Mouse (Mus musculus): ENCODE data around the gene Rnf34. TPM values are rescaled to one million over a fixed set of nuclear protein-coding genes. Genes with fewer than 3 reads are reported as not detected.
A peak's percentile ranks its signal among the peaks of the same experiment; 100 is the strongest.

Gene Rnf34
- polyA plus RNA-seq, 1 experiment from 2014 or later, result 33.6 TPM

- Histone ChIP-seq H3K4me2 (ENCODE audit: low read depth, low read length) (no peak overlapping the region), H3K9ac (ENCODE audit: low read length) (no peak overlapping the region), H3K4me1 (ENCODE audit: control insufficient read depth, insufficient read depth, low read length) (no peaks in the 10 kb centered on the region), H3K9me3 (replicated peaks; ENCODE audit: control insufficient read depth, low read length) (no peaks in the 10 kb centered on the region), H3K27ac (ENCODE audit: low read length) (no peak overlapping the region), H3K27me3 (ENCODE audit: control insufficient read depth, insufficient read depth, low read length) (no peaks in the 10 kb centered on the region), H3K36me3 (ENCODE audit: control insufficient read depth, insufficient read depth, low read length) (no peaks in the 10 kb centered on the region), H3K4me3 (replicated peaks; ENCODE audit: low read length) (no peak overlapping the region)
- no peak for ATAC-seq (ENCODE audit: insufficient read depth, low FRiP score)
- WGBS, result 52% methylated on average over 7 of the region's 7 CpGs
These were observed 68.3 kb downstream of the Rnf34 start for GRCm38 (mm10) chr5:122917982-122918711.

GRCm38 (mm10) chr5:122920557-122920956, 70.7 kb downstream of the Rnf34 start:
- H3K4me3 ChIP-seq (replicated peaks; ENCODE audit: low read length), result no peak overlapping the region
- H3K27ac ChIP-seq (ENCODE audit: low read length), result no peak overlapping the region
- no peaks in the 10 kb centered on the region for H3K9me3 ChIP-seq (replicated peaks; ENCODE audit: control insufficient read depth, low read length)
- no peak overlapping the region for H3K9ac ChIP-seq (ENCODE audit: low read length)
- H3K36me3 ChIP-seq (ENCODE audit: control insufficient read depth, insufficient read depth, low read length), result no peaks in the 10 kb centered on the region
- H3K4me1 ChIP-seq (ENCODE audit: control insufficient read depth, insufficient read depth, low read length), result peaks cover under 1% of the 10 kb centered on the region
- no peak overlapping the region for H3K4me2 ChIP-seq (ENCODE audit: low read depth, low read length)
- peak; percentile 58; the same call in 1 of the 2 replicates for ATAC-seq (ENCODE audit: insufficient read depth, low FRiP score)
- 71% methylated on average over 5 of the region's 5 CpGs for WGBS
- no peaks in the 10 kb centered on the region for H3K27me3 ChIP-seq (ENCODE audit: control insufficient read depth, insufficient read depth, low read length)

Other genes starting within 250 kb of the Rnf34 start
- gene Ift81, start 235.5 kb upstream of the Rnf34 start, polyA plus RNA-seq (2015; fragmentation: Nextera tagmentation; extraction: Ambion mirVana), result 28.5 and 36.0 TPM in 2 replicates
- gene P2rx7, start 206.1 kb upstream of the Rnf34 start, polyA plus RNA-seq (2015; fragmentation: Nextera tagmentation; extraction: Ambion mirVana), result 2.8 and 3.3 TPM in 2 replicates
- 33.3 and 33.4 TPM in 2 replicates for gene P2rx4, start 142.5 kb upstream of the Rnf34 start, polyA plus RNA-seq (2015; fragmentation: Nextera tagmentation; extraction: Ambion mirVana)
- gene Camkk2, start 70.6 kb upstream of the Rnf34 start, polyA plus RNA-seq (2015; fragmentation: Nextera tagmentation; extraction: Ambion mirVana), result 18.4 and 19.3 TPM in 2 replicates
- gene Anapc5, start 28.7 kb upstream of the Rnf34 start, polyA plus RNA-seq (2015; fragmentation: Nextera tagmentation; extraction: Ambion mirVana), result 380 and 385 TPM in 2 replicates
- 33.2 and 37.4 TPM in 2 replicates for gene Kdm2b, start 139.8 kb downstream of the Rnf34 start, polyA plus RNA-seq (2015; fragmentation: Nextera tagmentation; extraction: Ambion mirVana)
- 16.6 and 18.3 TPM in 2 replicates for gene Orai1, start 165.0 kb downstream of the Rnf34 start, polyA plus RNA-seq (2015; fragmentation: Nextera tagmentation; extraction: Ambion mirVana)
- 1.0 TPM in 1 of 2 replicates, not detected in the other for gene Morn3, start 197.0 kb downstream of the Rnf34 start, polyA plus RNA-seq (2015; fragmentation: Nextera tagmentation; extraction: Ambion mirVana)
- gene Tmem120b, start 218.4 kb downstream of the Rnf34 start, polyA plus RNA-seq (2015; fragmentation: Nextera tagmentation; extraction: Ambion mirVana), result 13.7 and 15.3 TPM in 2 replicates